Mouse (Mus musculus): Measurements from ENCODE around the gene Cdk5r2. TPM values are rescaled to one million over a fixed set of nuclear protein-coding genes. Genes with fewer than 3 reads are reported as not detected.

Gene Cdk5r2
- 15.1 and 40.6 TPM in 2 replicates for polyA plus RNA-seq (2021; fragmentation: Nextera tagmentation)
- long read RNA-seq, experiment 1, transcript Cdk5r2-201 (1 exons, 2,799 nt), result major isoform, 11 of 11 reads
- long read RNA-seq, experiment 1, partial matches to known transcripts, result 0 of 11 reads
- long read RNA-seq, experiment 1, other reads (novel, unspliced or antisense), result 0 of 11 reads
- long read RNA-seq, experiment 2, transcript Cdk5r2-201 (1 exons, 2,799 nt), result major isoform, 12 of 12 reads
- long read RNA-seq, experiment 2, partial matches to known transcripts, result 0 of 12 reads
- long read RNA-seq, experiment 2, other reads (novel, unspliced or antisense), result 0 of 12 reads

DNA sequence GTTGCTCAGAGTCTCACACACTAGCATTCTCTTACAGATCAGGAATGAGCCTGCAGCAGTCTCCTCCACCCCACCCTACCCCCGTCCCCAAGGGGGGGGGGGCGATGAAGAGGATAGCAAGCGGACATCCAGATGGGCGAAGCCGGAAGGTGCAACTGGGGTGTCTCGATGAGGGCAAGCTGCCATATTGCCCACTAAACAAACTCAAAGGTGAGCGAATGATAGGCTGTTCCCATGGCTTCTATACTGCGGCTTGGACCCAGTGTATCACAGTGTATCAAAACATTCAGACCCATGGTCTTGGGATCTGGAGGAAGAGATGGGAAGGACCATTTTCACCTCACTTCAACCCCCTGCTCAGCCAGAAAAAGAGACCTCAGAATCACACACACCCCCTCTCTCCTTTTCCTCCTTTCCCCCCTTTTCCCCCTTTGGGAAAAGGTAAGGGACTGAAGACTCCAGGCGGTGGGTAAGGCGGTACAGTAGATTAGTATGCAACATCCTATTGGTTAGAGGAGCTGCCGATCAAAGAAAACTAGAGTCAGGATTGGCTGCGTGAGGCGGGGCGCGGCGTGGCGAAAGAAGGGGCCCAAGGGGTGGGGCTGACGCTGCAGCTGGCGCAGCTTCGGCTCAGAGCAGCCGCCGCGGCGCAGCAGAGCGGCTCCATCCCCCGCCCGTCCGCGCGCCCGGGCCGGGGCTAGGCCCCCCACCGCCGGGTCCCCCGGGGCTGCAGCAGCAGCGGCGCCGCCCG lies at the start of gene Cdk5r2:
TSS of gene Cdk5r2 (plus strand) at position 629 of the 751 bp plus-strand sequence.

DNA sequence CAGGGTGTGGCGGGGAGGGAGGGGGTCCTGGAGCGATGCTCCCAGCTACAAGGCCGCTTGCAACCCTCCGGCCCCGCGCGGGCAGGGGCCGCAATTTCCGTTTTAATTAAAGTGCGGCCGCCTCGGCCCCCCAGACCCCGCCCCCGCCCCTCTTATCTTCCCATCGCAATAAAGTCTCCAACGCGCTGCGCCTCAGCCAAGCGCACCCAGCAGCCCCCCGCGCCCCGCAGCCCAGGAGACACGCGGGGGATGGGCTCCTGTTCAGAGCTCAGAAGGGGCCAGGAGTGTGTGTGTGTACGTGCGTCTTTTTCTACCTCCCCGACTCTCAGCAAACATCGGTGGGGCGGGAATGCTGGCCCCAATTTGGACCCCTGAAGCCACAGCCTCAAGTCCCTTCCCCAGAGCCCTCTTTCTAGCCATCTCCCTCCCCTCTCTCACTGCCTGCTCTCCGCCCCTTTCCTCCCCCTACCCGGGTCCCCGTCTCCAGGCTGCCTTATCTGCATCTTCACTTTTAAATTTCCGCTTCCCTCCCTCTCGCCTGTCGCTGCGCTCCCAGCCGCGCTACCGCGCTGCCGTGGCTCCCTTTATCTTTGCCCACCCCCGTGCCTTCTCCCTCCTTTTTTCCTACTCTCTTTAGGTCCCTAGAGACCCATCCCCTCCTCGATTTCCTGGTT lies 30.8 kb downstream of the Cdk5r2 start, which contains the start of gene Fev:
TSS of gene Fev (minus strand) at position 51 of the 674 bp plus-strand sequence.

DNA sequence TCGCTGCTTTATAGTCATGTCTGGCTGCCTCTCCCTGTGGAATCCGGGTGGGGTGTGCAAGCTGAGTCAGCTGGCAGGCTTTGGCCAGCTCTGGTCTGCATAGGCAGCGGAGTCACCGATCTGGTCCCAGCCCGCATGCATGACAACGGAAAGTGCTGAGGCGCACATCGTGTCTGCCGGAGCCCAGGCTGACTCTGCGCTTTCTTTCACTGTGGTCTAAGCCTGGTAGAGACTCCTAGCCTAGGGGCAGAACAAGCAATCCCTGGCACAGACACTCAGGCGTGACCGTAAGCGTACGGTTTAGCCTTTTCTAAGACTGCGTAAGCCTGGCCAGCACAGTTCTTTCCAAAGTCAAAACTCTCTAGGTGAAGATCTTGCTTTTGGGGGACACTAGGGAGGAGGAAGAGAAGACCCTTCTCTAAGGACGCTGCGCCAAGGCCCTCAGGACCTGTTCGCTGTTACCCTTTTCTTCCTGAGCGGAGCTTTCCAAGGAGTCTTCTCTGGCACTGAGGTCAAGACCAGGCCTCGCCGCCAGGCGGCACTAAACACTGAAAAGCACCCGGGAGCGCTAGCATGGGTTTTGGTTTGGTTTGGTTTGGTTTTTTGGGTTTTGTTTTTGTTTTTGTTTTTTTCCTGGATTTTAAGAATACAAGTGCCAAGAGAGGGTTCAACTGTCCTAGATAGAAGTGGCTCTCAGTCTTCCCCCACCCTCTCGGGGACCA lies 38.6 kb downstream of the Cdk5r2 start, which contains the start of gene Cryba2:
TSS of gene Cryba2 (minus strand) at position 10 of the 722 bp plus-strand sequence.

Other genes with a start within 250 kb of the Cdk5r2 start
- 1.2 and 1.4 TPM in 2 replicates for gene Ttll4, start 193.2 kb upstream of the Cdk5r2 start, polyA plus RNA-seq (2021; fragmentation: Nextera tagmentation)
- 4.4 and 4.7 TPM in 2 replicates for gene Cyp27a1, start 141.4 kb upstream of the Cdk5r2 start, polyA plus RNA-seq (2021; fragmentation: Nextera tagmentation)
- not detected in 2 replicates for gene Prkag3, start 105.7 kb upstream of the Cdk5r2 start, polyA plus RNA-seq (2021; fragmentation: Nextera tagmentation)
- gene Wnt6, start 83.0 kb upstream of the Cdk5r2 start, polyA plus RNA-seq (2021; fragmentation: Nextera tagmentation), result 0.97 and 1.8 TPM in 2 replicates
- 15.5 and 19.0 TPM in 2 replicates for gene Wnt10a, start 63.4 kb upstream of the Cdk5r2 start, polyA plus RNA-seq (2021; fragmentation: Nextera tagmentation)
- 0.13 and 0.33 TPM in 2 replicates for gene Fev, start 30.5 kb downstream of the Cdk5r2 start, polyA plus RNA-seq (2021; fragmentation: Nextera tagmentation)
- 1.6 and 2.0 TPM in 2 replicates for gene Cryba2, start 38.2 kb downstream of the Cdk5r2 start, polyA plus RNA-seq (2021; fragmentation: Nextera tagmentation)
- gene Cfap65, start 80.7 kb downstream of the Cdk5r2 start, polyA plus RNA-seq (2021; fragmentation: Nextera tagmentation), result 0.55 and 0.65 TPM in 2 replicates
- gene Ihh, start 96.7 kb downstream of the Cdk5r2 start, polyA plus RNA-seq (2021; fragmentation: Nextera tagmentation), result 0.10 and 0.13 TPM in 2 replicates

Data from left cerebral cortex, adult 6 months (tissue).